Mouse (Mus musculus) v-Abl transformed pro-B cells (cell line): Measurements from ENCODE around the gene Ddx19a.
"Not testable (repeated sequence)": the region's sequence is repeated elsewhere in the genome, so short reads cannot be mapped to it uniquely, and the experiment has no call there.

Experiments
- in situ Hi-C, 2 experiments: fragments of 400-800 bp; cut with MboI; formaldehyde crosslinking; loops; one replicate each; pipeline ENCODE4 v1.15.1; 2025; ENCODE audit not compliant: unreplicated experiment in 2 of 2

The Ddx19a gene

DNA sequence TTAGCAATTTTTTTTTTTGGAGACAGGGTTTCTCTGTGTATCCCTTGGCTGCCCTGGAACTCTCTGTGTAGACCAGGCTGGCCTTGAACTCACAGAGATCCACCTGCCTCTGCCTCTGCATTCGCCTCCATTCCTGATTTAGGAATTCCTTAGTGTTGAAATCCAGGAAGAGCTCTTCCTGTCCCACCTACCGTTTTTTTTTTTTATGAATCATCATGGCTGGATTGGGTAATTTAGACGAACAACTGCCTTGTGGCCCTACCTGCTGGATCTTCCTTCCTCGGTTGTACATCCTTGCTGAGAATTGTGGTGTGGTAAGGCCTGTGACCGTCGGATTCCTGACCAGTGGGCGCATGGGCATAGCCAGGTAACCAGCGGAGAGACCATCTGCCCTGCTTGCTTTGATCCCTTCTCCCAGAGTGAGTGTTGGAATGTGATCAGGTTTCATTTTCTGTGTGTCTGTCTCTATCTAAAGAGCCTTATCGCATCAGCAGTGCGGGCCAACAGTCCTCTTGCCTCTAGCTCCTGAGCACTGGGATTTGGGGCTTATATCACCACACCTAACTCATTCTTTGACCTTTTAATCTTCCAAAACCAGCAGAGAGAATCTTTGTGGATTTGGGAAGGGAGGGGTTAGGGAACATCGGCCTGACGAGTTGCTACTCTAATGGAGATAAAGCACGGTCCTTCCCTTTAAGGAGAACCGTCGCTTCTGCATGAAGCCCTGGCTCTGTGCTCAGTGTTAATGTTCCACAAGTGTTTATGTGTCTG lies 56.7 kb downstream of the Ddx19a start:
- in situ Hi-C loops = no loop called here

DNA sequence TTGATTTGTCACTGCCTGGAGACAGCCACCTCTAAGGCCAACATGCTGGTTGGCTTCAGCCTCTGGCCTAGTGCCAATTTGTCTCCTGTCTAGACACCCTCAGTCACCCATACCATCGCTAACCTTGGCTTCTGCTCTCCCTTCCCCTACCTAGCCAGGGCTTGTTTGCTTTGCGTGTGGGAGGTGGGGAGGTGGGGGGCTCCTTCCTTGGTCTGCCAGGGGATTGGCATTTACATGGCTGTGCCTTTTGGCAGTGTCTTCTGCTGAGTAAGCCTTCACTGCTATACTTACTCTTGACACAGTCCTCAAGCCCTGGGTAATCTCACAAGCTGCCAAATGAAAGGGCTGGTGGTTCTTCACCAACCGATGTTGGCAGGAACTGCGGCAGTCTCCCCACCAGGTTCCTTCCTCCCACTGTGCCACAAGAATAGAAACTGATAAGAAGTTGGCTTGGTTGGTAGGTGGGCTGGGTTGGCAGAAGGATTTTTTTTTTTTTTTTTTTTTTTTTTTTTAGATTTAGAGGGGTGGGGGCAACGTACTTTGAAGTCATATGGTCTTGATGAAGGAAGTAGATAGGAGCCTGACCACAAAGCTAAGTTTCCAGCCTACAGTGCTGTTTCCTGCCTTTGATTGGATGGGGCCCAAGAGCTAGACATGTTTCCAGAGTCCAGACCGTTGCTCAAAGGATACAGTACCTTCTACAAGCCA lies 58.6 kb downstream of the Ddx19a start:
- in situ Hi-C loops = no loop called here

DNA sequence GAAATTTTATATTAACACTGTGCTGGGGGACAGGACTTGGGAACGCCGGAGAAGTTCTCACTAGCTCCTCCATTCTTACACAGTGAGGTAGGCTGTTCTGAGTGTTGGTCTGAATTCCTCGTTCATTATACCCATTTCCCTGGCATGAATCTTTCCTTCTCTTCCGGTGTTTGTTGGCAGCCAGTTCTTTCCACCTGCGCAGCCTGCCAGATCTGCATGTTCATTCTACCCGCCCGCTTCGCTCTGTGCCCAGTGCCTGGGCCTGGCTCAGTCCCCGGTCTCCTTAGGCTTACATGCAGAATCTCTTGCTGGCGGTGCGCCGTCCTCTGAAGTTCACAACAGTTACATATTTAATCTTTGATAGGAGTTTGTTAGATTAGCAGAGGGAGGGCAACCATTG lies 61.4 kb downstream of the Ddx19a start:
- in situ Hi-C loops = no loop called here

DNA sequence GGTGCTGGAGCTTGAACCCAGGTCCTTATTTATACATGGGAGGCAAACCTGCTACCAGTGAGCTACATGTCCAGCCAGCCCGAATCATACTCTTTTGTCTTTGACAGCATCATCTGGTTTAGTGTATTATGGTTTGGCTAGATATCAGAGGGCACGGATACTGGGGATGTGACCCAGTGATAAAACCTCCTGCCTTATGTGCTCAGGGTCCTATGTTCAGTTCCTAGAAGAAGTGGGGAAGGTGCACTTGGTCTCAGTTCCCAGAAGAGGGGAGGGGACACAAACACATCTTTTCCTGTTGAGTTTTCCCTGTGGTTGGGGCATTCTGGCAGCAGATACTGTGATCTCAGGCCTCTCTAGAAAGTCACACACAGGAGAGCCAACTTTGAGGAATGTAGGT lies 64.3 kb downstream of the Ddx19a start:
- in situ Hi-C loops = no loop called here

DNA sequence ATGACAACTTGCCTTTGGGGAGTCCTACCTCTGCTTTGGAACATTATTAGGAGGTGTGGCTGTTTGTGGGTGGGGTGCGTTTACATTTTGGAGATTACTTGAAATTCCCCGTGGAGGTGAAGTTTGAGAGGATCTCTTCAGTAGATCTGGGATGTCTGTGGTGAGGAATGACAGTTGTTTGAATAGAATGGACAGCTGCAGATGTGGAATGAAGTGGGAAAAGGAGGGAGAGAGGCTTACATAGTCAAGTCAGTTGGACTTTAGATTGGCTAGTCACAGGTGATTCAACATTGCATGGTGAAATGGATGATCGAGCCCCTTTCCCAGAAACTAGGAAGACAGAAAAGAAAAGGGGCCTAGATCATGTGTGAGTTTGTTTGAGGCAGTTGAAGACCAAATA lies 65.2 kb downstream of the Ddx19a start:
- in situ Hi-C loops = no loop called here

DNA sequence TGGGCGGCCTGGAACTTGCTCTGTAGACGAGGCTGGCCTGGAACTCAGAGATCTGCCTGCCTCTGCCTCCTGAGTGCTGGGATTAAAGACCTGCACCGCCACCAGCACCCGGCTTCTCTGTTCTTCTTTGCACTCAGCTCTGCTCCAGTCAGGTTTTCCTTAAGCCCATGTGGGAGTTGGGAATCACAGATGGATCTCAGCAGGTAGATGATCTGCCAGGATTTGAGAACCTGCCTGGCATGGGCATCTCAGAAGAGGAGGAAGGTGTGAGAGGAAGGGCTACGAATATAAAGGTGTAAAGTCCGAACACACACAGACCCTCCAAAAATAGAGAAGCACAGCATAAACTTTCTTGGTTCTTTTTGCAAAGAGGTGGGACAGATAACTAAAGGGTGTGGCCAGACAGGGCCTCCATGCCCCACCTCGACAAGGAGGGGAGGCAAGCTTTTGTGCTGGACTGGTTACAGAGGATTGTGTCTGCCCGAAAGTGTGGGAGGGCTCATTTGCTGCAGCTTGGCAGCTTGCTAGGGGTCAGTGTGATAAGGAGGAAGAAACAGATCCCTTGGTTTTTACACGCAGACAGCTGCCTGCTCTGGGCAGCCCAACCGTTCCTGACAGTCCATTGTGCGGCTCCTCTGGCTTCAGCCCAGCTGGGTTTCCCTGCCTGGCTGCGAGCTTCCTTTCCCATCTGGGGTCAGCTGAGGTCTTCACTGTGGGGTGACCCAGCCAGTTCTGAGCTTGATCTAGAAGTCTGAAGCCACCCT lies 66.2 kb downstream of the Ddx19a start:
- in situ Hi-C loops = no loop called here

DNA sequence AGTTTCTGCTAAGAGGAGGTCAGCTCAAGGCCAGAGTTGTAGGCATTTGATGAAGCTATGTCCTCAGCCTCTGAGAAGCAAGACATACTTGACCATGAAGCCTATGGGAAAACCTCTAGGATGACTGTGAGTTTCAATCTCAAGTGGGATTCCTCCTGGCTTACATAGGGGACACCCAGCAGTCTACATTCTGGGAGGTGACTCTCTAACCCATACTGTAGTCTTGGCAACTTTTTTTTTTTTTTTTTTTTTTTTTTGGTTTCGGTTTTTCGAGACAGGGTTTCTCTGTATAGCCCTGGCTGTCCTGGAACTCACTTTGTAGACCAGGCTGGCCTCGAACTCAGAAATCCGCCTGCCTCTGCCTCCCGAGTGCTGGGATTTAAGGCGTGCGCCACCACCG lies 67.9 kb downstream of the Ddx19a start:
- in situ Hi-C loops = not testable (repeated sequence)

DNA sequence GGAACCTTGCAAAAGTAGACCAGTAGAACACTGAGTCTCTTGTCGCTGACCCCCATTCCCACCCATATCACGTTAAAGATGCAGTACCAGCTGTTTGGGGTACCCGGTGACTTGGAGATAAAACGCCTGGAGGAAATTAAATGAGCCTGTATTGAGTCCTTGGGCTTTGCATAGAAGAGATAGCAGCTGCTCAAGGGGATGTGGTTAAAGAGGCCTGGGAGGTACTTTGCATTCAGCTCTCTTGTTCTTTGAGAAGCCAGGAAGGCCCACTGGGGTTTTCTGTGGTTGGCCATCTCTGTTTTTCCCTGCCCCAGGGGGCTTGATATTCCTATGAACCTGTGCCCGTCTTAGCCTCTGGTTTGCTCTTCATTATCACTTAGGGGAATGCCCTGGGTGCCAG lies 68.5 kb downstream of the Ddx19a start:
- in situ Hi-C loops = no loop called here

DNA sequence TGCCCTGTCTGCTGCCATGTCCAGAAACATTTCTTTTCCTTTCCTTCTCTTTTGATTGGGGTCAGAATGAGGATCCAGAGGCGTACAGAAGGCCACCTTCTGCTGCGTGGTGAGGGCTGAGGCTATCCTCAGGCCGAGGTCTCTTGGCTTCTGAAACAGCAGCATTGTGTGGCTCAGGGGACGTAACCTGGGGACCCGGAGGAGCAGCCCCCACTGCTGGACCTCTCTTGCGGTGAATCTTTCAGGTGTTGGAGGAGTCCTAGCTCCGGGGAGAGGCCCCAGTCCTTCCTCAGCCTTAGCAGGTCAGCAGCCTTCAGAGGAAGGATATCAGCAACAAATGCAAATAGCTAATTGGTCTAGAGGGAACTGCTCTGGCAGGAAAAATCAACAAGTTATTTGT lies 69.2 kb downstream of the Ddx19a start:
- in situ Hi-C loops = no loop called here

DNA sequence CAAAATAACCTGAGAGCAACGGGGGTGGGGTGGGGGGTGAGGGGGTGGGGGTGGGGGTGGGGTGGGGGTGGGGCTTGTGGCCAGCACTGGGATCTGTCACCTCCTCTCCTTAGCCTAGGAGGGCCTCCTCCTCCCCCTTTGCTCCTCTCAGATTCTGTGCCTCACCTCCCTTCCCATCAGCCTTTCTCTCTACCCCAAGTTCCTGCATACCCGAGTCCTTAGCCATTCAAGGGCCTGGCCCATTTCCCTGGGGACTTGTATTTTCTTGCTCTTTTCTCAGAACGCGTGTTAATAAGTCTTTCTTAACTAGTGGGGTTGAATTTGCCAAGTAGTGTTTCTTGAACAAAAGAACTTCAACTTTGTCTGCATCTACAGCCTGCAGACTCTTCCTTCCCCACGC lies 70.9 kb downstream of the Ddx19a start:
- in situ Hi-C loops = no loop called here

DNA sequence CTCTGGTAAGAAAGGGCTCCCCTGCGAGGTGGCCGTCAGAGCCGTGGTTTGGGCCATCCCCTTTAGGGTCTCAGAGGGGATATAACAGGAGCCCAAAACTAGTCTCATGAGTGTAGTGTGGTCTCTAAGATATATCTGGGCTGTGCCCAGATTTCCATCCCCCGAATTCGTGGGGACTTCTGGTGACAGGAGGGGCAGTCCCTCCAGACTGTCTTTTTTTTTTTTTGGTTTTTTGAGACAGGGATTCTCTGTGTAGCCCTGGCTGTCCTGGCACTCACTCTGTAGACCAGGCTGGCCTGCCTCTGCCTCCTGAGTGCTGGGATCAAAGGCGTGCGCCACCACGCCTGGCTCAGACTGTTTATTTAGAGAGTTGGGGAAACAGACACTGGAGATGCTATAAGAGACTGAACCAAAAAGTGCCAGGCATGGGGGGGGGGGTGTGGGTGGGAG lies 71.9 kb downstream of the Ddx19a start:
- in situ Hi-C loops = no loop called here
